ENCODE assay signal across 8 mouse cellular contexts in genomic region chr14:61056445-61056844, GRCm38 (mm10). TPM values are rescaled to one million over a fixed set of nuclear protein-coding genes. Genes with fewer than 3 reads are reported as not detected.
A peak's percentile ranks its signal among the peaks of the same experiment; 100 is the strongest.
DNase-seq lines count a peak whose midpoint lies in the region; ATAC-seq lines count a peak whose summit lies in the region.

No protein-coding gene starts in this region.

- peaks cover 13% of the 10 kb centered on the region for H3K4me1 ChIP-seq in forebrain, embryonic 14.5 days (ENCODE audit: control insufficient read depth, insufficient read depth, low read length)
- no peaks in the 10 kb centered on the region for H3K4me1 ChIP-seq in liver, embryonic 16.5 days (ENCODE audit: control insufficient read depth, low read depth, low read length)

- peak overlapping the region; percentile 45 for H3K9ac ChIP-seq in forebrain, embryonic 14.5 days (ENCODE audit: low read length)
- no peak overlapping the region for H3K9ac ChIP-seq in liver, embryonic 16.5 days (ENCODE audit: low read depth, low read length)

- peak overlapping the region; percentile 50 for H3K4me2 ChIP-seq in forebrain, embryonic 14.5 days (ENCODE audit: low read length)
- peak overlapping the region; percentile 35 for H3K4me2 ChIP-seq in liver, embryonic 16.5 days (ENCODE audit: low read depth, low read length)

- H3K27ac ChIP-seq in forebrain, embryonic 14.5 days (ENCODE audit: low read depth, low read length): no peak overlapping the region
- no peak overlapping the region for H3K27ac ChIP-seq in liver, embryonic 16.5 days (ENCODE audit: low read length)

- peak overlapping the region; percentile 22 for H3K4me3 ChIP-seq in forebrain, embryonic 14.5 days (ENCODE audit: low read depth, low read length)
- peak overlapping the region; percentile 16; the same call in 1 of the 2 replicates for H3K4me3 ChIP-seq in liver, embryonic 16.5 days (ENCODE audit: low read depth, low read length)

- no peaks in the 10 kb centered on the region for H3K36me3 ChIP-seq in forebrain, embryonic 14.5 days (ENCODE audit: control insufficient read depth, insufficient read depth, low read length)
- H3K36me3 ChIP-seq in liver, embryonic 16.5 days (ENCODE audit: control insufficient read depth, insufficient read depth): no peaks in the 10 kb centered on the region

- peak; percentile 20 for DNase-seq in retina, postnatal 1 day
- DNase-seq in retina, embryonic 14.5 days (ENCODE audit: low spot score): no peak
- DNase-seq in forebrain, embryonic 14.5 days (ENCODE audit: low spot score): no peak
- DNase-seq in cerebellum, postnatal 10 days: no peak
- no peak for DNase-seq in layer of hippocampus, postnatal 14 days (ENCODE audit: low spot score in 2 of 2)
- no peak for DNase-seq in urinary bladder, postnatal 10 days (ENCODE audit: low spot score)
- DNase-seq in heart, postnatal 36 days: no peak

- no peak; the same call in 1 of the 2 replicates for ATAC-seq in forebrain, embryonic 14.5 days
- ATAC-seq in liver, embryonic 16.5 days (ENCODE audit: low read depth): no peak

- intact Hi-C loops in heart, postnatal 36 days (cut with DNase I): no loop called here

- 2% methylated on average over 16 of the region's 16 CpGs for WGBS in forebrain, embryonic 14.5 days
- WGBS in liver, embryonic 16.5 days (ENCODE audit: insufficient replicate concordance): under 1% methylated on average over 16 of the region's 16 CpGs

- H3K27me3 ChIP-seq in forebrain, embryonic 14.5 days (replicated peaks; ENCODE audit: control insufficient read depth, insufficient read depth, low read length): no peaks in the 10 kb centered on the region
- peaks cover 14% of the 10 kb centered on the region for H3K27me3 ChIP-seq in liver, embryonic 16.5 days (ENCODE audit: control insufficient read depth, insufficient read depth, low read depth, low read length)

- 0 out of 2 replicates have a peak, but pooled peaks cover 4% of the 10 kb centered on the region for H3K9me3 ChIP-seq in forebrain, embryonic 14.5 days (replicated peaks; ENCODE audit: control insufficient read depth, low read length)
- H3K9me3 ChIP-seq in liver, embryonic 16.5 days (replicated peaks; ENCODE audit: control insufficient read depth, low read length): no peaks in the 10 kb centered on the region

RNA-seq across cellular contexts. Expression of gene Tnfrsf19, which starts 10.2 kb away (rescaled TPM):
- polyA plus RNA-seq in forebrain, embryonic 14.5 days (2014; fragmentation: Nextera tagmentation; extraction: Ambion mirVana): 64.2 and 71.9 TPM in 2 replicates
- 4.7 and 5.1 TPM in 2 replicates for polyA plus RNA-seq in liver, embryonic 16.5 days (2015; fragmentation: Nextera tagmentation; extraction: Ambion mirVana)
- 10 to 100 TPM; 62.9 to 65.4 TPM for total RNA-seq in layer of hippocampus, postnatal 14 days (2021)
- 1 to 10 TPM; 2.4 to 6.2 TPM for total RNA-seq in heart, postnatal 36 days (2021)

Comparison
In these comparisons a context has a peak if more than half of its experiments do, and no peak if none do; other contexts are left out.
1. RNA of gene Tnfrsf19, which starts 10.2 kb away (total RNA-seq): 62.9 to 65.4 TPM in layer of hippocampus, postnatal 14 days; 2.4 to 6.2 TPM in heart, postnatal 36 days; every median in the first group is over 4 times any median in the second.